Mouse (Mus musculus) urinary bladder, adult 18-20 months (tissue): ENCODE measurements around the gene Glt6d1.
A peak's percentile ranks its signal among the peaks of the same experiment; 100 is the strongest.
"Not testable (repeated sequence)": the region's sequence is repeated elsewhere in the genome, so short reads cannot be mapped to it uniquely, and the experiment has no call there.

Source experiments
- DNase-seq, 2 experiments: peaks; one replicate each; pipeline ENCODE4 v3.0.0; 2022; ENCODE audit warnings: low spot score in 2 of 2, mixed read lengths in 2 of 2

Gene Glt6d1

GRCm38 (mm10) chr2:25815748-25816147 is at the start of gene Glt6d1:
Glt6d1 (minus strand) TSS chr2:25815848.
- not testable (repeated sequence) for DNase-seq

- DNase-seq, result no peak
Observed at GRCm38 (mm10) chr2:25865412-25865811, 49.8 kb upstream of the Glt6d1 start.

DNA sequence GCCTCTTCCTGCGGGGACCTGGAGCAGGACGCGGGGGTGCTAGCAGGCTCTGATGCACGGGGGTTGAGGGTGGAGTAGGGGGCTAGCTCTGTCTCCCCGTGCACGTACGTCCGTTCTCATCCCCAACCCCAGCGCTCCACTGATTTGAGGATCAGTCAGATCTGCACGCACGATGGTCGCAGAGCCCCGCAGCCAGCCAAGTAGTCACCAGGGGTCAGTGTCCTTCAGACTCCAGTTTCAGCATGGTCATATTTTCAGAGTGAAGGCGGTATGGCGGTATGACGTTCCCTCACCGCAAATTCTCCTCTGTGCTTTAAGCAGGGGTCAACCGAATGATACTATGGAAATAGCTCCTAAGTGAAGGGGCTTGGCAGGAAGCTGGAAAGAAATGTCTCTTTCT is 48.6 kb upstream of the Glt6d1 start:
- DNase-seq, result no peak

DNA sequence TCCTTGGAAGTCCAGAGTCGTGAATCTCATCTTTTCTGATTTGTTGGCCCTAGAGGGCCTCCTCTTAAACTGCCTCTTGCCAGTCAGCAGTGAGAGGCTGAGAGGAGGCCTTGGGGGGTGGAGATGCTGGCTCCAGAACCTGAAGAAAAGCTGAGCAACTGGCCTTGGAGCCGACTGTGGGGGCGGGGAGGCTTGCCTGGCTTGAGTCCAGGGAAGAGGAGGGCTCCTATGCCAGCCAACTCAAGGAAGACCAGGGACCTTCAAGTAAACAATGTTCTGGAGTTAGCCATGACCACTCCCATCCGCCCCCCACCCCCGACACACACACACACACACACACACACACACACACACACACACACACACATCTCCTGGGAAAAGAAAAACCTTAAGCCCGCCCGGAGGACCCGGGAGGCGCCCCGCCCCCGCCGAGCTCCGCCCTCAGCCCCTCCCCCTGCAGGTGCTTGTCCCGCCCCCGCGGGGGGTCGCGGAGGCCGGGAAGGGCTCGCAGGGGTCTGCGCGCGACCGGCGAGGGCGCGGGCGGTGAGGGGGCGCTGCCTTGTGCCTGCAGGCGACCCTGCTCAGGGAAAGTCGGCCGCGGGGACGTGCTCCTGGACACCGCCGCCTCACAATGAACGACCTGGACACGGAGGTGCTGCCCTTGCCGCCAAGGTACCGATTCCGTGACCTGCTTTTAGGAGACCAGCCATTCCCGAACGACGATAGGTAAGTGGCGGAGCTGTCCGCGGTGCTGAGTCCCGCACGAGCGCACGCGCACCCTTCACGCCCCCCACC is 47.9 kb upstream of the Glt6d1 start, which contains the start of gene Kcnt1:
Gene Kcnt1 (plus strand): TSS at position 398 of the 795 bp plus-strand sequence.
- DNase-seq, result peak in 1 of 2 experiments; percentile 10

DNA sequence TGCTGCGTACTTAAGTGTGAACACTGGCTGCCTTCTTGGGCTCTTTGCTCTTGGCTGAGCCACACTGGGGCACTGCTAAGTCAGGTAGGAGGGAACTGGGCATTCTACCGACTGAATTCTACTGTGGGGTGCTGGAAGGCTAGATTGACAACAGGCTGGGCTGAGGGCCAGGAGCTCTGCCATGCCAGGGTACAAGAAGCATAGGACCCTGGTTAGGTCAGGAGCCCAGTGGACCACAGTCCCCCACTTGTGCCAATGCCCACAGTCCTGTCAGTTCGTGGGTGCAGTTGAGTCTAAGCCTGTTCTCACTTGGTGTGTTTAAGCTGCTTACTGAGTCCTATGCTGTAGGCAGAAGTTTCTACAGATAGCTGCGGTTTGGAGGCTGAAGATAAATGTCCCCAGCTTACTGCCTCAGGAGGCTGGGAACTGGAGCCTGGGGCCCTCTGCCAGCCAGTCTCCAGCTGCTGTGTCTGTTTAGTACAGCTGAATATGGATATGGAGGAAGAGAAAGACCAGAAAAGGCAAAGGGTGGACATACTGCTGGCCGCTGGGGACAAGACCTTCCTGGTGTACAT is 47.1 kb upstream of the Glt6d1 start:
- DNase-seq, result no peak

DNA sequence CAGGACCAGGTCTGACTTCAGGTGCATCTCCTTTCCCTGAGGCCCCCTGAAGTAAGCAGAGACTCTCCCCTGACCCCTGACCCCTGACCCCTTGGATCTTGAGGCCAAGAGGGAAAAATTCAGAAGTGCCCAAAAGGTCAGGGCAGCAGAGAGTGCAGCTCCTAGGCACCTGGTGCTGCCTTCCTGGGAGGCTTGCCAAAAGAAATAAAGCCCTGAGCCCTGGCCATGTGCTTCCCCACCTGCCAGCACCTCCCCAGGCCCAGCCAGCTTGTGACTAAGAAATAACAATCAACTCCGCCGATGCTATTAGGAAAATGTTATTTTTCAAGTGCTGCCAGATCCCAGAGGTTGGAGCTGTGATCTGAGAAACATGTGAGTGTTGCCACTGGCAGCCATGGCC is 46.4 kb upstream of the Glt6d1 start:
- no peak for DNase-seq

GRCm38 (mm10) chr2:25859891-25860290 is 44.2 kb upstream of the Glt6d1 start:
- no peak for DNase-seq

GRCm38 (mm10) chr2:25853998-25854397 is 38.4 kb upstream of the Glt6d1 start:
- no peak for DNase-seq

- no peak for DNase-seq
Observed at GRCm38 (mm10) chr2:25852626-25853025, 37.0 kb upstream of the Glt6d1 start.

DNA sequence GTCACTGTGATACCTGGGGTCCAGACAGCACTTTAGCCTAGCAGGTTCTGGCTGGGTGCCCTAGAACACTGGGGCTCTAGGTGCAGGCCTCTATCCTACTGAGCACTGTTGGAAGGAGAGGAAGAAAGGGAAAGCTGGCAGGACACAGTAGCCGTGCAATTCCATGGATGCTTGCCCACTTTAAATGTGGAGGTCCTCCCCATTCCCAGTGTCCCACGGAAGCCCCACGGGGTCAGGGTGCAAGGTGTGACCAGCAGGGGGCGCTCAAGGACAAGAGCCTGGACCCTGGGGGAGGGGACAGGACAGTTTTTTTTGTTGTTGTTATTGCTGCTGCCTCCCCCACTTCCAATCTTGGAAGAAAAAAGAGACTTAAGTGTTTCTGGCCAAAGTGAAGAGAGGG is 34.7 kb upstream of the Glt6d1 start:
- peak; percentile 9 to 28 for DNase-seq

DNA sequence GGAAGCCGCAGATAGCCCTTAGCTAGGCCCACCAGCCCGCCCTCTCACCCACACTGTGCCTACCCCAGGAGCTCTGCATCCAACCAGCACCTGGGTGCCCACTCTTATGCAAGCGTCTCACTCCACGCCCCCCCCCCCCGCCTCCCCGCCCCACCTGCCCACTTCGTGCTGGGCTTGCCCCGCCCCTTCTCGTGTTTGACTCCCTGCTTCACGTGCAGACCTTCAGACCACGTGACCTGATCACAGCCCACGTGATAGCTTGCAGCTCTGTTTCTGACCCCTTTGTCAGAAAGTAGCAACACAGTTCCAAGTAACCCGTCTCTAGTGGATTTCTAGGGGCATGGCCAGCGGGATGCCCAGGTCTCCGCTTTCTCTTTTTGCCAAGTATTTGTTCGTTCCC is 31.6 kb upstream of the Glt6d1 start, which contains the start of gene Sohlh1:
Gene Sohlh1 (minus strand): TSS at position 23 of the 400 bp plus-strand sequence.
- no peak for DNase-seq

DNA sequence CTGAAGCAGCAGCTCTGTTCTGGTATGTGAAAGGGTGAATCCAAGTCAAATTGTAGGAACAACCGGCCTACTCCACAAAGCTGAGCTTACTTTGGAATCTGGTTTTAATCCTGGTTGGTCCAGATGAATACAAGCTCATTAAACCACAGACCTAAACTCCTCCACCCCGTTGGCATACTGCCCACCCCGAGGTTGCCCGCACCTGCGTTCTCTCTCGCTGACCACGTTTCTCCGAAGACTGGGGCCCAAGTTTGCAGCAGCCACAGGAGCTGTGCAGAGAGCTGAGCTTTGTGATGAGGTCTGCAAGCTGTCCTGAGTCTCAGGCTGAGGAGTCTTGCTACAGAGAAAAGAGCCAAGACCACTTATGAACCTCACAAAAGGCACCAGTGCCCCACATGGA is 30.9 kb upstream of the Glt6d1 start:
- DNase-seq, result no peak

GRCm38 (mm10) chr2:25844097-25844496 is 28.4 kb upstream of the Glt6d1 start:
- no peak for DNase-seq

DNA sequence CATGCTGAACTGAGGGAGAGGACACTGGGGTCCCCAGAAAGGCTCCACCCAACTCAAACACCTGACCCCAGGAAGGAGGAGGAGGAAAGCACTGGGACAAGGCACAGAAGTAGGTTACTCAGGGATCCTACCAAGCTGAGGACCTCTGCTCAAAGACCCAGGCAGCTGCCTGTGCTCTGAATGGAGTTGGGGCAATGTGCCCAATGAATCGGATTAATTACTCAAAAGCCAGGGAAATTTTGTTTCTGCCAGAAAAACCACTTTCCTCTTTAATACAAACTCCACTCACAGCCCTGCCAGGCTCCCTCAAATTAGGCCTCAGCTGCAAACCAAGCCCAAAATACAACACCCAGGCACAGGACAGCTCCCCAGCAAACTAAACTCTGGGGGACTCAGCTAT is 27.1 kb upstream of the Glt6d1 start:
- no peak for DNase-seq

DNA sequence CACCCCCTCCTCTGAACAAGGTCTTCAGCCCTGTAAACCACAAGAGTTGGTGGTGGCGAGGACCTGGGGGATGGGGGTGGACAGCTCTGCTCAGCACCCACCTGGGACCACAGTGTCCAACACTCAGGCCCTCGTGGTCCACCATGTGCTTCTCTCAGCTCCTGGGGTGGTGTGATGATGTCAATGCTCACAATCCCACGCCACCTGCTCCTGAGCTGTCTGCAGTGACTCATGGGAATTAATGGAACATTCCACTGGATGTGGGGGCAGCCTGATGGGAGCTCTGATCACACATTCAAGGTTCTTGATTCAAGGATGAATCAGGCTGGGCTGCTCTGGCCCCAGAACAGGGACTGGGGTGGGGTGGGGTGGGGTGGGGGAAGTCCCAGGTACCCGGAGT is 26.5 kb upstream of the Glt6d1 start:
- DNase-seq, result no peak

- peak; percentile 43 to 73 for DNase-seq
Observed at GRCm38 (mm10) chr2:25836291-25836690, 20.6 kb upstream of the Glt6d1 start.

DNA sequence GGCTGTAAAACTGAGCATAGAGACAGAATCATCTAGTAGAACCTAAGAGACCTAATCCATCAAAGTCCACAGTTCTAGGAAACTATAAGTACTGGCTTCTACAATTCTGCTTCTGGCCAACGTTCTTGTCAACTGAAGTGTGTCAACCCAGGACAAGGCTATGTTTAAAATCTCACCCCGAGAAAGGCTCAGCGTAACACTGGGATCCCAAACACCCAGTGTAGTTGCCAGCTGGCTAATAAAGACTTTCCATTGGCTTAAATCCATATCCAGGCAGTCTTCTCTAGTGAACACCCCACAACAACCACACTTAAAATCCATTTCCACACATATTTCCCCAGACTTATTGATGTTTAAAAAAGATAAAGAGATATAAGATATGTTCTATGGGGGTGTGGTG is 15.1 kb upstream of the Glt6d1 start:
- DNase-seq, result no peak

- DNase-seq, result no peak
Observed at GRCm38 (mm10) chr2:25828344-25828947, 12.8 kb upstream of the Glt6d1 start.

- DNase-seq, result no peak
Observed at GRCm38 (mm10) chr2:25824751-25825150, 9.1 kb upstream of the Glt6d1 start.

DNA sequence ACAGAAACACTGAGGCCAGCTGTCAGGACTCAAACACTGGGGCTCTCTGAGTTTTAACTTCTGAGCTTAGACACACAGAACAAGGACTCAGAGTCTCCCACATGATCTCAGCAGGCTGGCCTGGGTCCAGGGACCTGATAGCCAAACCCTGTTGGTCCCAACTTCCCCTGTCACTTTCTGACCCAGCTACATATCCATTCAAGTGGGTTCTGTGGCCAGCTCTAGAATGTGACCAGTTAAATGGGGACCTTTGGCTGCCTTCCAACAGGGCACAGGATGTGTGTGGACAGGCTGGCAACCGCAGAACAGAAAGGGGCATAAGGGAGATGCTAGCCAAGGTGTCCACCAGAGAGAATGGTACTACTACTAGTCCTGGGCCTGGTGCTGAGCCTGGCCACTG is 7.2 kb upstream of the Glt6d1 start, which contains the start of gene Lcn9:
Gene Lcn9 (plus strand): TSS at position 348 of the 400 bp plus-strand sequence.
- no peak for DNase-seq

- no peak for DNase-seq
Observed at GRCm38 (mm10) chr2:25813364-25813763, 2.3 kb downstream of the Glt6d1 start.

GRCm38 (mm10) chr2:25811711-25812110 is 3.9 kb downstream of the Glt6d1 start:
- no peak for DNase-seq

DNA sequence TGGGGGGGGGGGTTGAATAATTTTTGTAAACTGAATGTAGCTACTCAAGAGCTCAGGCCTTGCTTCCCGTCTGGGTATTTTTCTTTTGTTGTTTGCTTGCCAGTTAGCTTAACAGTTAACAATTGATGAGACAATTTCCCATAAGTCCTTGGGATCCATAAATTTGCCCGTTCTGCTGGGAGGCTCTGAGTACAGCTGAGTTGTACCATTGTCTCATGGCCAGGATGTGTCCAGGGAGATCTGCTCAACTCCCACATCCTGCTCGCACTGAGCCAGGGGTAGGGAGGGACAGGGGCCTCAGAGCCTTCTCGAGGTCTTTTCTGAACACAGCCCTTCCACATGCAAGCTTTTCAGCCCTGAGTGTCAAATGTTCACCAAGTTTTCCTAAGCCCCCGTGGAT is 17.6 kb downstream of the Glt6d1 start:
- no peak for DNase-seq
